Mouse (Mus musculus): ENCODE data around the gene Ctnnd2. TPM values are rescaled to one million over a fixed set of nuclear protein-coding genes. Genes with fewer than 3 reads are reported as not detected.

The Ctnnd2 gene
- polyA plus RNA-seq, 1 experiment from 2014 or later = 0.96 TPM

GRCm38 (mm10) chr15:30776931-30777330 lies 604.5 kb downstream of the Ctnnd2 start:
- WGBS (ENCODE audit: missing documents) = 90% methylated on average over 7 of the region's 7 CpGs

DNA sequence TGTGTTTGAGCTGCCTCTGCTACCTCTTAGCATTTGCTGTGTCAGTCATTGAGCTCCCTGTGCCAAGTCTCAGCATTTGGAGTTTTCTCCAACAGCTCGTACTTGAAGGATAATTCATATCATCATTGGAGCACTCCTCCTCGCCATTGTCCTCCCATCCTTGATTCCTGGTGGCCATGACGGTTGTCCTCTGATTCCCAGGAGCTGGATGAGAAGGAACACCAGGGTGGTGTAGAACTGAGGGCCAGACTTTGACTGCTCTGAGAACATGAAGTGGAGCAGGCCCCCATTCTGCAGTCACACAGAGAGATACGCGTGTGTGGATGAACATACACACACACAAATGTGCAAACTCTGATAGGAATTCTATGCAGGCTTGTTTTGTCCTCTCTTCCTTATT lies 605.4 kb downstream of the Ctnnd2 start:
- WGBS (ENCODE audit: missing documents) = 96% methylated on average over 5 of the region's 5 CpGs
- Histone ChIP-seq H3K79me2 (ENCODE audit: inconsistent target) (no peaks in the 10 kb centered on the region), H3K36me3 (ENCODE audit: inconsistent target) (no peaks in the 10 kb centered on the region), H3K27ac (no peak overlapping the region), H3K4me3 (ENCODE audit: inconsistent target) (no peak overlapping the region)

More at GRCm38 (mm10) chr15:30776931-30777330, 604.5 kb downstream of the Ctnnd2 start:
- no peak overlapping the region for H3K27ac ChIP-seq
- H3K79me2 ChIP-seq (ENCODE audit: inconsistent target) = no peaks in the 10 kb centered on the region
- H3K4me3 ChIP-seq (ENCODE audit: inconsistent target) = no peak overlapping the region
- H3K36me3 ChIP-seq (ENCODE audit: inconsistent target) = no peaks in the 10 kb centered on the region

- 91% methylated on average over 1 of the region's 1 CpGs for WGBS (ENCODE audit: missing documents)
- H3K79me2 ChIP-seq (ENCODE audit: inconsistent target) = no peaks in the 10 kb centered on the region
- H3K27ac ChIP-seq = no peak overlapping the region
- H3K4me3 ChIP-seq (ENCODE audit: inconsistent target) = no peak overlapping the region
- H3K36me3 ChIP-seq (ENCODE audit: inconsistent target) = no peaks in the 10 kb centered on the region
Observed at GRCm38 (mm10) chr15:30779903-30780302, 607.5 kb downstream of the Ctnnd2 start.

- H3K36me3 ChIP-seq (ENCODE audit: inconsistent target) = no peaks in the 10 kb centered on the region
- no peaks in the 10 kb centered on the region for H3K79me2 ChIP-seq (ENCODE audit: inconsistent target)
- no peak overlapping the region for H3K4me3 ChIP-seq (ENCODE audit: inconsistent target)
Observed at GRCm38 (mm10) chr15:30780977-30781376, 608.6 kb downstream of the Ctnnd2 start.

DNA sequence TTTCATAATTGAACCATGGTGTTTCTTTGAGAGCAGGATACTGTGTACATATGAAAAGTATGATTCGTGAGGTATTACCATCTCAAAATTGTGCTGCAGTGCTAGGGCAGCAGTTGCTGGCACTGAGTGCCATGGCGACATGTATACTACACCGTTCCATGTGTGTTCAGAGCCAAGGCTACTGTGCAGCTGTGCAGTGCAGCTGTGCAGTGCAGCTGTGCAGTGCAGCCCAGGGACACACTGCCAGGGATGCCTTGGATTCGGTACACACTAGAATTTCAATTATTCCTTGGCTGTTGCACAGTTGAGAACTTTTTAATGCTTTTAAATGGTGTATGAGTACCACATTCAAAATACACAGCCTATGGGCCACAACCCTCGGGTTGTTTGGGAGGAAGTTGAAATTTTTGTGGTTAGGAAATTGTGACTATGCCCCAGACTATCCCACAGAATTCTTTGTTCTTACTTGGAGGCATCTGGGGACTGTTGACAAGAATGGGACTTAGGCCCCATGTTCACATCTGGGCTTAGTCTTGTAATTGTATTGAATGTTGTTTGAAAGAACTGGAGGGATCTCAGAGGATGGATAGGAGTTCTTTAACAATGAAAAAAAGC lies 613.4 kb downstream of the Ctnnd2 start:
- Histone ChIP-seq H3K36me3 (ENCODE audit: inconsistent target) (no peaks in the 10 kb centered on the region), H3K27ac (no peak overlapping the region), H3K4me3 (ENCODE audit: inconsistent target) (no peak overlapping the region), H3K79me2 (ENCODE audit: inconsistent target) (no peaks in the 10 kb centered on the region)
- 69% methylated on average over 5 of the region's 5 CpGs for WGBS (ENCODE audit: missing documents)

More at GRCm38 (mm10) chr15:30780977-30781376, 608.6 kb downstream of the Ctnnd2 start:
- no peak overlapping the region for H3K27ac ChIP-seq

- WGBS (ENCODE audit: missing documents) = 76% methylated on average over 3 of the region's 3 CpGs
Observed at GRCm38 (mm10) chr15:30793260-30793659, 620.9 kb downstream of the Ctnnd2 start.

GRCm38 (mm10) chr15:30795723-30796122 lies 623.3 kb downstream of the Ctnnd2 start:
- no peaks in the 10 kb centered on the region for H3K36me3 ChIP-seq (ENCODE audit: inconsistent target)
- H3K4me3 ChIP-seq (ENCODE audit: inconsistent target) = no peak overlapping the region
- H3K79me2 ChIP-seq (ENCODE audit: inconsistent target) = no peaks in the 10 kb centered on the region
- 88% methylated on average over 3 of the region's 3 CpGs for WGBS (ENCODE audit: missing documents)
- H3K27ac ChIP-seq = no peak overlapping the region

More at GRCm38 (mm10) chr15:30793260-30793659, 620.9 kb downstream of the Ctnnd2 start:
- H3K79me2 ChIP-seq (ENCODE audit: inconsistent target) = no peaks in the 10 kb centered on the region
- H3K4me3 ChIP-seq (ENCODE audit: inconsistent target) = no peak overlapping the region
- H3K27ac ChIP-seq = no peak overlapping the region
- H3K36me3 ChIP-seq (ENCODE audit: inconsistent target) = no peaks in the 10 kb centered on the region

GRCm38 (mm10) chr15:30827424-30828263 lies 655.3 kb downstream of the Ctnnd2 start:
- Histone ChIP-seq H3K36me3 (ENCODE audit: inconsistent target) (no peaks in the 10 kb centered on the region), H3K27ac (no peak overlapping the region), H3K4me3 (ENCODE audit: inconsistent target) (no peak overlapping the region), H3K79me2 (ENCODE audit: inconsistent target) (no peaks in the 10 kb centered on the region)
- WGBS (ENCODE audit: missing documents) = 91% methylated on average over 17 of the region's 17 CpGs

DNA sequence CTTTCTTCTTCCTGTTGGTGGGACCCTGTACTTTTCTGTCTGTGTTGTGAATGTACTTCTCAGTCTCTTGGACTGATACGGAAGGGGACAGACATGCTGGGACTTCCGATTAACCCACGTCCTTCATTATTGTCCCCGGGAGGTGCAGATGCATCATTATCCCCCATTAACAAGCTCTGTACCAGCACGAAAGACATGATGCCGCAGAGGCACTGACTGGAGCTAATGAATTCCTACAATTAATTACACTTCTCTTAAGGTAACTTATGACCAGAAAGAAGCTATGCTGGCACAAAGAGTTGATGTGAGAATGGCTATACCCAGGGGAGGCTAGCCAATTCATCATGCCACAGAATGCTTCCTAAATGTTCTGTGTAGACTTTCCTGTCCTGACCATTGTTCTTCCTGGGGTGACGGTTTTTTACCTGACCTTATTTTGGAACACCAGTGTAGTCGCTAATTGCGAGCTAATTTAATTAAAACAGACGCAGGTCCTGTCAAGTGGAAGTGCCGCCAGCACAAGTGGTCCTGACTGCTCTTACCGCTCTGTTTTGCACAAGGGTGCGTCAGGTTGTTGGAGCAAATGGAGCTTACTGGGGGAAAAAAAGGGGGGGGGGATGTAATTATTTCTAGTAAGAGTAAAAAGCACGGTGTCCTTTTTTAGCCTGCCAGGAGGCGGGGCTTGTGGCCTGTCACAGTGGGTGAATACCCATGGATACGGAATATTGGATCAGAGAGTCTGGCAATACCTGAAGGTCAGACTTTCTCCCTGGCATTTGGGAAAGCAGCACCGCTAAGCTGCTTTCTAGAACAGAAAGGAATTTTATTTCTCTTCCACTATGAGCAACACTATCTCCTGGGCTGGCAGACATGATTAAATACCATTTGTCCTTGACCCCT lies 685.1 kb downstream of the Ctnnd2 start:
- 86% methylated on average over 17 of the region's 17 CpGs for WGBS (ENCODE audit: missing documents)
- H3K4me3 ChIP-seq (ENCODE audit: inconsistent target) = no peak overlapping the region
- no peaks in the 10 kb centered on the region for H3K36me3 ChIP-seq (ENCODE audit: inconsistent target)
- no peaks in the 10 kb centered on the region for H3K79me2 ChIP-seq (ENCODE audit: inconsistent target)
- no peak overlapping the region for H3K27ac ChIP-seq

DNA sequence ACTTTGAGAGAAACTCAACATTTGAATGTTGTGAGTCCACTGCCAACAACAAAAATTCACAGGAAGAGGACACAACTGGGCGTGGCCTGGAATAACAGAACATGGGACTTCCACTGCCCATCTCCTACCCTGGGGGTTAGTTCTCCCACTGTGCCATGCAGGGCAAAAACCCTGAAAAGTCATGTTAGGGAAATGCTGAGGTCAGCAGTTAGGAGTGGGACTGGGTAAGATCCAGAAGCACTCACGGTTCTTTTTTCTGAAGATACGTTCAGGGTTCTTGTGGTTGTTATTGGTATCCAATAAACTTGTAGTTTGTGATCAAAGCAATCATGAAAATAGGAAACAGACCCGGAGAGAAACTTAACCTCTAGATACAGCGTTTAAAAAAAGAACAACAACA lies 695.0 kb downstream of the Ctnnd2 start:
- H3K36me3 ChIP-seq (ENCODE audit: inconsistent target) = no peaks in the 10 kb centered on the region
- no peaks in the 10 kb centered on the region for H3K79me2 ChIP-seq (ENCODE audit: inconsistent target)
- no peak overlapping the region for H3K27ac ChIP-seq
- 90% methylated on average over 5 of the region's 5 CpGs for WGBS (ENCODE audit: missing documents)
- no peak overlapping the region for H3K4me3 ChIP-seq (ENCODE audit: inconsistent target)

GRCm38 (mm10) chr15:30869673-30870512 lies 697.5 kb downstream of the Ctnnd2 start:
- Histone ChIP-seq H3K27ac (no peak overlapping the region), H3K79me2 (ENCODE audit: inconsistent target) (no peaks in the 10 kb centered on the region), H3K36me3 (ENCODE audit: inconsistent target) (no peaks in the 10 kb centered on the region), H3K4me3 (ENCODE audit: inconsistent target) (no peak overlapping the region)
- WGBS (ENCODE audit: missing documents) = 88% methylated on average over 12 of the region's 12 CpGs

GRCm38 (mm10) chr15:30875523-30875922 lies 703.1 kb downstream of the Ctnnd2 start:
- H3K4me3 ChIP-seq (ENCODE audit: inconsistent target) = no peak overlapping the region
- H3K36me3 ChIP-seq (ENCODE audit: inconsistent target) = no peaks in the 10 kb centered on the region
- H3K79me2 ChIP-seq (ENCODE audit: inconsistent target) = no peaks in the 10 kb centered on the region
- H3K27ac ChIP-seq = no peak overlapping the region
- 27% methylated on average over 1 of the region's 1 CpGs for WGBS (ENCODE audit: missing documents)

DNA sequence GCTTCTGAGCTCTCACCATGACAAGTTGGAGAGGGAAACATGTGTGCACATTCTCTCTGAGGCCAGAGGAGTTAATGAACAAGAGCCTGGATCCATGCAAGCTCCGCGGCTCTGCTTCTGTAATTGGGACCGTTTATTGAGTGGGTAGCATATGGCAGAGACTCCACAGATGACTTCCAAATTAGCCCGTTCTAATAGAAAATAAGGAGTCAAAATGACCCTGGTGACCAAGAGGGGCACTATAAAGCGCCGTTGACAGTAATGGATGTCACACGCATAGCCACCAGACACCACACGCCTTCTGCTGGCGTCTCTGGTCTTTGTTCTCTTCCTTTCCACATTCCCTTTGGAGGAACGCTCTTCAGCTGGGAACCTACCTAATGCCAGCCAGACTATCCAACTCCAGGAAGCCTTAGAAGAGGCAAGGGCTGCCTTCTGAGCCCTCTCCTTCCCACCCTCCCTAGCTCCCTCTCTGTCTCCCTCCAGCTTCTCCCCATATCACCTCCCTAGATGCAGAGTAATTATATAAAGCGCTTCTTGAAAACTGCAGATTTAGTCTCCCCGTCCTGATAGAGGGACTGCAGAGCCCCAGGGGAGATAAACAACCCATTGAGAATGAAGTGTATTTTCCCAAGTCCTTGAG lies 712.4 kb downstream of the Ctnnd2 start:
- H3K4me3 ChIP-seq (ENCODE audit: inconsistent target) = no peak overlapping the region
- 89% methylated on average over 12 of the region's 12 CpGs for WGBS (ENCODE audit: missing documents)

More for the DNA sequence above, 712.4 kb downstream of the Ctnnd2 start:
- Histone ChIP-seq H3K27ac (no peak overlapping the region), H3K36me3 (ENCODE audit: inconsistent target) (no peaks in the 10 kb centered on the region), H3K79me2 (ENCODE audit: inconsistent target) (no peaks in the 10 kb centered on the region)

Measured in macrophage (primary cell).